Mouse (Mus musculus) C2C12 (cell line): ENCODE measurements around the gene Crtac1.

Experiments used
- CTCF ChIP-seq: IDR thresholded peaks from one replicate; pipeline ENCODE4 v1.5.1; 2011; ENCODE audit not compliant: control insufficient read depth, insufficient read depth, insufficient read length
- MAX ChIP-seq: IDR thresholded peaks from one replicate; pipeline ENCODE4 v1.6.1; 2011; ENCODE audit warnings: mild to moderate bottlenecking, control low read depth

- TF ChIP-seq MAX (no peak), CTCF (no peak)
Measured at GRCm38 (mm10) chr19:42246626-42247025, 185.0 kb downstream of the Crtac1 start.
